Mouse (Mus musculus): ENCODE measurements around the gene Lipe. TPM values are rescaled to one million over a fixed set of nuclear protein-coding genes. Genes with fewer than 3 reads are reported as not detected.

Gene Lipe
- total and polyA plus RNA-seq, 3 experiments = 4.5 to 15.4 TPM; not detected in 1

- Histone ChIP-seq H3K4me1 (ENCODE audit: control insufficient read depth in 1 of 2, insufficient read depth in 2 of 2, low read length in 2 of 2) (0 out of 4 replicates have a peak, but pooled peaks cover 0 to 3% of the 10 kb centered on the region in 2 experiments), H3K36me3 (ENCODE audit: control insufficient read depth in 1 of 2, insufficient read depth in 2 of 2, low read length in 2 of 2) (no peaks in the 10 kb centered on the region), H3K79me2 (ENCODE audit: control insufficient read depth, insufficient read depth, low read length, poor library complexity) (no peaks in the 10 kb centered on the region), H3K27me3 (ENCODE audit: control insufficient read depth in 1 of 2, insufficient read depth in 2 of 2, low read length in 2 of 2) (no peaks in the 10 kb centered on the region), H3K4me3 (ENCODE audit: control insufficient read depth in 1 of 2, insufficient read depth in 1 of 2, low read depth in 2 of 2, low read length in 2 of 2) (no peak within 1 kb of the TSS), H3K27ac (ENCODE audit: control insufficient read depth, low read depth, low read length) (no peak within 1 kb of the TSS), H3K9ac (ENCODE audit: control insufficient read depth, low read depth, low read length, poor library complexity, severe bottlenecking) (no peak within 1 kb of the TSS), H3K9me3 (replicated peaks; ENCODE audit: insufficient read depth, low read length) (no peaks in the 10 kb centered on the region)
- DNase-seq (ENCODE audit: low read depth, low spot score) = no peak
- TF ChIP-seq TBP (IDR thresholded peaks at IDR 0.05; ENCODE audit: low read depth, low read length) = no peak
- no peak for TF ChIP-seq POLR2AphosphoS2 (IDR thresholded peaks at IDR 0.05; ENCODE audit: low read length)
- no peak for TF ChIP-seq ETS1 (IDR thresholded peaks at IDR 0.05; ENCODE audit: low read depth, low read length)
- no peak for TF ChIP-seq E2F4 (IDR thresholded peaks at IDR 0.05; ENCODE audit: borderline replicate concordance, low read depth, low read length)
- no peak for TF ChIP-seq CHD1 (IDR thresholded peaks at IDR 0.05; ENCODE audit: low read depth, low read length)
- no peak for TF ChIP-seq POLR2A (IDR thresholded peaks at IDR 0.05; ENCODE audit: control insufficient read depth in 1 of 2, insufficient read depth in 1 of 2, low read depth in 1 of 2, low read length in 2 of 2, poor library complexity in 1 of 2)
- no peak for TF ChIP-seq MYB (IDR thresholded peaks at IDR 0.05; ENCODE audit: low read depth, low read length)
- no peak for TF ChIP-seq ZC3H11A (IDR thresholded peaks at IDR 0.05; ENCODE audit: low read depth, low read length)
- no peak for TF ChIP-seq TCF12 (IDR thresholded peaks at IDR 0.05; ENCODE audit: low read depth, low read length)
- TF ChIP-seq SIN3A (IDR thresholded peaks at IDR 0.05; ENCODE audit: low read length) = no peak
Observed at GRCm38 (mm10) chr7:25369058-25369749, 29.3 kb downstream of the Lipe start, which contains the start of gene Cnfn. Gene Cnfn, minus strand, starts transcription at chr7:25369724.

- H3K9ac ChIP-seq (ENCODE audit: control insufficient read depth, low read depth, low read length, poor library complexity, severe bottlenecking) = no peak overlapping the region
- 0 out of 4 replicates have a peak, but pooled peaks cover 0 to 3% of the 10 kb centered on the region in 2 experiments for H3K4me1 ChIP-seq (ENCODE audit: control insufficient read depth in 1 of 2, insufficient read depth in 2 of 2, low read length in 2 of 2)
- no peaks in the 10 kb centered on the region for H3K79me2 ChIP-seq (ENCODE audit: control insufficient read depth, insufficient read depth, low read length, poor library complexity)
- H3K4me3 ChIP-seq (ENCODE audit: control insufficient read depth in 1 of 2, insufficient read depth in 1 of 2, low read depth in 2 of 2, low read length in 2 of 2) = no peak overlapping the region
- H3K36me3 ChIP-seq (ENCODE audit: control insufficient read depth in 1 of 2, insufficient read depth in 2 of 2, low read length in 2 of 2) = no peaks in the 10 kb centered on the region
- no peak overlapping the region for H3K27ac ChIP-seq (ENCODE audit: control insufficient read depth, low read depth, low read length)
- TF ChIP-seq MYC (IDR thresholded peaks at IDR 0.05; ENCODE audit: low read depth, low read length) (no peak), RCOR1 (IDR thresholded peaks at IDR 0.05; ENCODE audit: low read depth, low read length) (no peak), ZNF384 (IDR thresholded peaks at IDR 0.05; ENCODE audit: low read depth, low read length) (no peak), ZKSCAN1 (IDR thresholded peaks at IDR 0.05; ENCODE audit: low read depth, low read length) (no peak), GATA1 (IDR thresholded peaks at IDR 0.05; ENCODE audit: low read depth, low read length) (no peak), CTCF (IDR thresholded peaks at IDR 0.05 in 2 of 3, conservative IDR thresholded peaks at IDR 0.05 in 1 of 3; ENCODE audit: control insufficient read depth in 1 of 3, insufficient read depth in 1 of 3, low read depth in 2 of 3, low read length in 3 of 3, poor library complexity in 1 of 3, severe bottlenecking in 1 of 3) (no peak), USF2 (IDR thresholded peaks at IDR 0.05; ENCODE audit: borderline replicate concordance in 1 of 2, insufficient read depth in 1 of 2, low read depth in 1 of 2, low read length in 2 of 2) (no peak), CHD1 (IDR thresholded peaks at IDR 0.05; ENCODE audit: low read depth, low read length) (no peak), MAZ (IDR thresholded peaks at IDR 0.05; ENCODE audit: low read depth, low read length) (no peak), SMC3 (IDR thresholded peaks at IDR 0.05; ENCODE audit: low read depth, low read length) (no peak), MAX (IDR thresholded peaks at IDR 0.05; ENCODE audit: low read length) (no peak), MEF2A (IDR thresholded peaks at IDR 0.05; ENCODE audit: extremely low read depth, insufficient replicate concordance, low read depth, low read length, poor library complexity, severe bottlenecking) (no peak), ZMIZ1 (IDR thresholded peaks at IDR 0.05; ENCODE audit: low read depth, low read length) (no peak), POLR2AphosphoS5 (IDR thresholded peaks at IDR 0.05; ENCODE audit: borderline replicate concordance, low read depth, low read length) (no peak), SIN3A (IDR thresholded peaks at IDR 0.05; ENCODE audit: low read length) (no peak), POLR2AphosphoS2 (IDR thresholded peaks at IDR 0.05; ENCODE audit: low read length) (no peak), RAD21 (IDR thresholded peaks at IDR 0.05; ENCODE audit: low read depth, low read length) (no peak), NELFE (IDR thresholded peaks at IDR 0.05; ENCODE audit: low read depth, low read length) (no peak), KAT2A (conservative IDR thresholded peaks at IDR 0.05; ENCODE audit: low read depth, low read length) (no peak), MAFK (IDR thresholded peaks at IDR 0.05; ENCODE audit: borderline replicate concordance, low read depth, low read length) (no peak)
- DNase-seq (ENCODE audit: low read depth, low spot score) = no peak
- H3K27me3 ChIP-seq (ENCODE audit: control insufficient read depth in 1 of 2, insufficient read depth in 2 of 2, low read length in 2 of 2) = no peaks in the 10 kb centered on the region
- no peaks in the 10 kb centered on the region for H3K9me3 ChIP-seq (replicated peaks; ENCODE audit: insufficient read depth, low read length)
Observed at GRCm38 (mm10) chr7:25368333-25368732, 30.2 kb downstream of the Lipe start.

All from MEL (cell line).